Mouse (Mus musculus): ENCODE data around the gene Iqcb1. TPM values are rescaled to one million over a fixed set of nuclear protein-coding genes. Genes with fewer than 3 reads are reported as not detected.

Gene Iqcb1
- polyA plus RNA-seq, 1 experiment = not detected

GRCm38 (mm10) chr16:36921067-36921613, 93.0 kb downstream of the Iqcb1 start:
- H3K27ac ChIP-seq (ENCODE audit: insufficient read depth, low read depth, low read length) = no peak overlapping the region
- TF ChIP-seq CTCF (IDR thresholded peaks at IDR 0.05; ENCODE audit: insufficient read depth, low read depth, low read length) (no peak), POLR2A (IDR thresholded peaks at IDR 0.05; ENCODE audit: insufficient read depth, low read depth, low read length) (no peak)
- H3K4me3 ChIP-seq (ENCODE audit: insufficient read depth, low read depth, low read length) = no peak overlapping the region
- H3K4me1 ChIP-seq (ENCODE audit: control insufficient read depth, insufficient read depth, low read length) = no peaks in the 10 kb centered on the region
- WGBS = 92% methylated on average over 8 of the region's 8 CpGs

GRCm38 (mm10) chr16:36921980-36922379, 93.8 kb downstream of the Iqcb1 start:
- Histone ChIP-seq H3K4me1 (ENCODE audit: control insufficient read depth, insufficient read depth, low read length) (no peaks in the 10 kb centered on the region), H3K27ac (ENCODE audit: insufficient read depth, low read depth, low read length) (no peak overlapping the region), H3K4me3 (ENCODE audit: insufficient read depth, low read depth, low read length) (no peak overlapping the region)
- no peak for TF ChIP-seq POLR2A (IDR thresholded peaks at IDR 0.05; ENCODE audit: insufficient read depth, low read depth, low read length)
- TF ChIP-seq CTCF (IDR thresholded peaks at IDR 0.05; ENCODE audit: insufficient read depth, low read depth, low read length) = no peak
- 89% methylated on average over 6 of the region's 6 CpGs for WGBS

Other genes starting within 250 kb of the Iqcb1 start
- not detected in 2 replicates for gene Cd86, start 162.3 kb upstream of the Iqcb1 start, polyA plus RNA-seq (2012; ENCODE audit: insufficient read depth, insufficient read length, low replicate concordance, missing spikeins)
- gene Ildr1, start 134.4 kb upstream of the Iqcb1 start, polyA plus RNA-seq (2012; ENCODE audit: insufficient read depth, insufficient read length, low replicate concordance, missing spikeins) = not detected in 2 replicates
- not detected in 2 replicates for gene Slc15a2, start 43.4 kb upstream of the Iqcb1 start, polyA plus RNA-seq (2012; ENCODE audit: insufficient read depth, insufficient read length, low replicate concordance, missing spikeins)
- not detected in 2 replicates for gene Eaf2, start 46.6 kb downstream of the Iqcb1 start, polyA plus RNA-seq (2012; ENCODE audit: insufficient read depth, insufficient read length, low replicate concordance, missing spikeins)
- gene Golgb1, start 46.8 kb downstream of the Iqcb1 start, polyA plus RNA-seq (2012; ENCODE audit: insufficient read depth, insufficient read length, low replicate concordance, missing spikeins) = 36.6 TPM in 1 of 2 replicates, not detected in the other
- 152 TPM in 1 of 2 replicates, not detected in the other for gene Hcls1, start 106.6 kb downstream of the Iqcb1 start, polyA plus RNA-seq (2012; ENCODE audit: insufficient read depth, insufficient read length, low replicate concordance, missing spikeins)
- not detected in 2 replicates for gene Fbxo40, start 162.1 kb downstream of the Iqcb1 start, polyA plus RNA-seq (2012; ENCODE audit: insufficient read depth, insufficient read length, low replicate concordance, missing spikeins)
- gene Polq, start 183.4 kb downstream of the Iqcb1 start, polyA plus RNA-seq (2012; ENCODE audit: insufficient read depth, insufficient read length, low replicate concordance, missing spikeins) = not detected in 2 replicates